Mouse (Mus musculus): Measurements from ENCODE around the gene Rftn1.

DNA sequence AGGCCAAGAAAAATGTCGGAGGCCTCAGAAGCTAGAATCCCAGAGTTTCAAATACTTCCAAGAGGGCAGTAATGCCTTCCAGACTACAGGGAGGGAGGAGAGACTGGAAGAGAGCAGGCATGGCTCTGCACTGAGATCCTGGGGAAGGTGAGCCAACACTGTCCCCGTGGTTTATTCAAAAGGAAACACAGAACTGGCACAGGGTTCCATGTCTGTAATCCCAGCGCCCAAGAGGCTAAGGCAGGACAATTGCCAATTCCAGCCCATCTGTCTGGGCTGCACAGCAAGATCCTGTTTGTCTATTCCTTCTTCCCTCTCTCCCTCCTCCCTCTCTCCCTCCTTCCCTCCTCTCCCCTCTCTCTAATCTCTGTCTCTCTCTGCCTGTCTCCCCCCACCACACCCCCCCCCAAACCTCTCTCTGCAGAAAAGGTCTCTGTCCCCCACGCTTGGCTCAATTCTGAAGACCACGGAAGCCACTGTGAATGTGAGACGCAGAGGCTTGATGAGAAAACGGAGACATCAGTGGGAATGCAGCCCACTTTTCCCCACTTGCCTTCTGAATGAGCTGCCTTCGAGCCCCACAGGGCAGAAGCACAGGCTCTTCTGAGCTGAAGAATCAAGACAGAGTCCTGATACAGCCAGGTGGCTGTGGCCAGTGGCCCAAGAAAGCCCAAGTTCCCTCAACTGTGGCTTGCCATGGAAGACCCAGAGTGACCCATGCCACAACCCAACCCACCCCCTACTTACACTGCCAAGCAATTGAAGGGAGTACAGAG is 8.8 kb upstream of the Rftn1 start:
- TF ChIP-seq CTCF (IDR thresholded peaks at IDR 0.05; ENCODE audit: borderline replicate concordance, insufficient read depth, low read depth, low read length) (no peak), POLR2A (IDR thresholded peaks at IDR 0.05; ENCODE audit: borderline replicate concordance, insufficient read depth, low read length) (no peak)
